21 mouse cellular contexts compared by ENCODE assay signal in genomic region chr9:47527741-47528140, GRCm38 (mm10). TPM values are rescaled to one million over a fixed set of nuclear protein-coding genes. Genes with fewer than 3 reads are reported as not detected.
A peak's percentile ranks its signal among the peaks of the same experiment; 100 is the strongest.
DNase-seq lines count a peak whose midpoint lies in the region; ATAC-seq and TF ChIP-seq lines count a peak whose summit lies in the region.
"Had no signal": no experiment of that assay in that cellular context is flagged by ENCODE, and none has a peak within 500 bp of the region (broad histone marks: within the 10 kb centered on the region; RNA-seq: fewer than 3 reads in every experiment).

No protein-coding gene starts in this region.

- no peaks in the 10 kb centered on the region for H3K36me3 ChIP-seq in forebrain, postnatal 0 days (ENCODE audit: insufficient read depth)
- no peaks in the 10 kb centered on the region for H3K36me3 ChIP-seq in forebrain, embryonic 12.5 days (replicated peaks)
- H3K36me3 ChIP-seq: embryonic facial prominence, embryonic 12.5 days; hindbrain, embryonic 12.5 days; midbrain, embryonic 15.5 days; neural tube, embryonic 12.5 days had no signal

- H3K27me3 ChIP-seq in forebrain, postnatal 0 days (ENCODE audit: insufficient read depth, low read length) = no peaks in the 10 kb centered on the region
- H3K27me3 ChIP-seq in forebrain, embryonic 12.5 days = peaks cover 7% of the 10 kb centered on the region; the same call in 1 of the 2 replicates
- H3K27me3 ChIP-seq: embryonic facial prominence, embryonic 12.5 days; hindbrain, embryonic 12.5 days; neural tube, embryonic 12.5 days had no signal

- no peaks in the 10 kb centered on the region for H3K4me1 ChIP-seq in forebrain, postnatal 0 days (ENCODE audit: insufficient read depth)
- peaks cover 18% of the 10 kb centered on the region for H3K4me1 ChIP-seq in forebrain, embryonic 12.5 days

- peak; percentile 44 for DNase-seq in forebrain, postnatal 0 days
- DNase-seq in layer of hippocampus, adult 9-11 months = peak; percentile 69
- no peak for DNase-seq in layer of hippocampus, adult 9-10 months (ENCODE audit: low spot score)
- peak; percentile 45 for DNase-seq in brain, embryonic 14.5 days (ENCODE audit: low read depth)
- peak; percentile 61 to 70 for DNase-seq in right cerebral cortex, postnatal 36 days (ENCODE audit: low spot score in 2 of 2)
- DNase-seq: adrenal gland, postnatal 36 days; cerebellum, adult 11-12 months; cerebellum, postnatal 25 days; gastrocnemius, postnatal 25 days; heart, adult 2 months; kidney, adult 11 months; layer of hippocampus, postnatal 36 days; lung, postnatal 4 days had no signal

- H3K4me3 ChIP-seq in forebrain, postnatal 0 days (ENCODE audit: low read depth, low read length) = no peak overlapping the region
- H3K4me3 ChIP-seq in forebrain, embryonic 12.5 days (replicated peaks) = no peak overlapping the region
- H3K4me3 ChIP-seq: embryonic facial prominence, embryonic 12.5 days; heart, adult 2 months; hindbrain, embryonic 12.5 days; midbrain, embryonic 15.5 days; neural tube, embryonic 12.5 days had no signal

- H3K9me3 ChIP-seq in forebrain, postnatal 0 days (ENCODE audit: low read length) = no peaks in the 10 kb centered on the region
- H3K9me3 ChIP-seq in forebrain, embryonic 12.5 days = no peaks in the 10 kb centered on the region
- H3K9me3 ChIP-seq: embryonic facial prominence, embryonic 12.5 days; hindbrain, embryonic 12.5 days; midbrain, embryonic 15.5 days; neural tube, embryonic 12.5 days had no signal

- no peak overlapping the region for H3K4me2 ChIP-seq in forebrain, postnatal 0 days (ENCODE audit: low read depth)
- H3K4me2 ChIP-seq in forebrain, embryonic 12.5 days = no peak overlapping the region
- H3K4me2 ChIP-seq: embryonic facial prominence, embryonic 12.5 days; hindbrain, embryonic 12.5 days; midbrain, embryonic 15.5 days; neural tube, embryonic 12.5 days had no signal

- no peak for ATAC-seq in forebrain, postnatal 0 days
- ATAC-seq in forebrain, embryonic 12.5 days (ENCODE audit: low FRiP score) = no peak
- no peak for ATAC-seq in activated CD4-positive, CD25-positive, alpha-beta regulatory T cell, adult 4 months
- ATAC-seq: midbrain, embryonic 15.5 days had no signal

- no peak overlapping the region for H3K9ac ChIP-seq in forebrain, postnatal 0 days
- no peak overlapping the region for H3K9ac ChIP-seq in forebrain, embryonic 12.5 days
- H3K9ac ChIP-seq: embryonic facial prominence, embryonic 12.5 days; hindbrain, embryonic 12.5 days; midbrain, embryonic 15.5 days; neural tube, embryonic 12.5 days had no signal

- H3K27ac ChIP-seq in forebrain, postnatal 0 days (ENCODE audit: low read depth, low read length) = no peak overlapping the region
- no peak overlapping the region for H3K27ac ChIP-seq in forebrain, embryonic 12.5 days
- H3K27ac ChIP-seq: embryonic facial prominence, embryonic 12.5 days; heart, adult 2 months; hindbrain, embryonic 12.5 days; midbrain, embryonic 15.5 days; neural tube, embryonic 12.5 days; stomach, postnatal 0 days had no signal

- TF ChIP-seq POLR2A in brain, embryonic 14.5 days (IDR thresholded peaks at IDR 0.05; ENCODE audit: borderline replicate concordance, extremely low read depth, insufficient read depth, insufficient read length, poor library complexity, severe bottlenecking) = no peak

- no peak for TF ChIP-seq CTCF in forebrain, postnatal 0 days (IDR thresholded peaks at IDR 0.05; ENCODE audit: low read depth)
- no peak for TF ChIP-seq CTCF in brain, embryonic 14.5 days (IDR thresholded peaks at IDR 0.05; ENCODE audit: borderline replicate concordance, extremely low read depth, insufficient read depth, insufficient read length)

- WGBS in forebrain, postnatal 0 days = 71% methylated on average over 5 of the region's 5 CpGs
- 80% methylated on average over 5 of the region's 5 CpGs for WGBS in forebrain, embryonic 12.5 days

RNA-seq across cellular contexts. Expression of gene Cadm1, which starts 2.2 kb away (rescaled TPM):
- 223 and 289 TPM in 2 replicates for total RNA-seq in forebrain, postnatal 0 days (2014; rRNA removed)
- polyA plus RNA-seq in forebrain, postnatal 0 days (2015; fragmentation: Nextera tagmentation; extraction: Ambion mirVana) = 272 and 381 TPM in 2 replicates
- 99.8 and 117 TPM in 2 replicates for polyA plus RNA-seq in forebrain, embryonic 12.5 days (2016; fragmentation: Nextera tagmentation; extraction: Ambion mirVana)
- 78.1 and 103 TPM in 2 replicates for polyA plus RNA-seq in brain, embryonic 14.5 days (2012; rRNA removed)
- under 1 TPM; 0.12 to 0.36 TPM for polyA plus RNA-seq in activated CD4-positive, CD25-positive, alpha-beta regulatory T cell, adult 4 months (2017; shearing (Covaris generic))
- total RNA-seq: megakaryocyte-erythroid progenitor cell, adult 5-6 weeks had no signal

Comparison
In these comparisons a context has a peak if more than half of its experiments do, and no peak if none do; other contexts are left out.
1. RNA of gene Cadm1, which starts 2.2 kb away (polyA plus RNA-seq): 272 to 381 TPM in forebrain, postnatal 0 days, 78.1 to 103 TPM in brain, embryonic 14.5 days and 99.8 to 117 TPM in forebrain, embryonic 12.5 days; 0.12 to 0.36 TPM in activated CD4-positive, CD25-positive, alpha-beta regulatory T cell, adult 4 months; every median in the first group is over 10 times any median in the second.